In genomic region chr8:106619549-106620245, GRCm38 (mm10) we compare ENCODE assay signal across 8 mouse cellular contexts. TPM values are rescaled to one million over a fixed set of nuclear protein-coding genes. Genes with fewer than 3 reads are reported as not detected.
DNase-seq lines count a peak whose midpoint lies in the region; ATAC-seq and TF ChIP-seq lines count a peak whose summit lies in the region.

No protein-coding gene starts in this region.

- H3K27ac ChIP-seq in embryonic facial prominence, embryonic 12.5 days = peak overlapping the region; percentile 32; the same call in 1 of the 2 replicates
- peak overlapping the region; percentile 81 for H3K27ac ChIP-seq in liver, adult 2 months (replicated peaks; ENCODE audit: insufficient read depth, low read depth, low read length)
- H3K27ac ChIP-seq in stomach, embryonic 15.5 days = peak overlapping the region; percentile 77

- H3K79me2 ChIP-seq in liver, adult 2 months (ENCODE audit: control insufficient read depth, insufficient read depth, low read length) = peaks cover 3% of the 10 kb centered on the region; the same call in 1 of the 2 replicates

- no peaks in the 10 kb centered on the region for H3K27me3 ChIP-seq in embryonic facial prominence, embryonic 12.5 days
- H3K27me3 ChIP-seq in liver, adult 2 months (ENCODE audit: control insufficient read depth, insufficient read depth, low read length) = no peaks in the 10 kb centered on the region
- H3K27me3 ChIP-seq in stomach, embryonic 15.5 days (replicated peaks) = no peaks in the 10 kb centered on the region

- intact Hi-C loops in heart, postnatal 36 days (cut with DNase I) = no loop called here

- peaks cover 10% of the 10 kb centered on the region; the same call in 1 of the 2 replicates for H3K4me1 ChIP-seq in embryonic facial prominence, embryonic 12.5 days
- H3K4me1 ChIP-seq in liver, adult 2 months (ENCODE audit: control insufficient read depth, insufficient read depth, low read length) = peaks cover 12% of the 10 kb centered on the region; the same call in 1 of the 2 replicates
- peaks cover 33% of the 10 kb centered on the region for H3K4me1 ChIP-seq in stomach, embryonic 15.5 days

- H3K9me3 ChIP-seq in embryonic facial prominence, embryonic 12.5 days = no peaks in the 10 kb centered on the region
- H3K9me3 ChIP-seq in stomach, embryonic 15.5 days = no peaks in the 10 kb centered on the region

- no peak overlapping the region for H3K9ac ChIP-seq in embryonic facial prominence, embryonic 12.5 days
- H3K9ac ChIP-seq in liver, adult 2 months (ENCODE audit: low read depth, low read length) = peak overlapping the region; percentile 36
- no peak overlapping the region for H3K9ac ChIP-seq in stomach, embryonic 15.5 days

- peak; percentile 64; the same call in 1 of the 2 replicates for ATAC-seq in embryonic facial prominence, embryonic 12.5 days (ENCODE audit: insufficient number of reproducible peaks, insufficient read depth, low FRiP score, low TSS enrichment)
- ATAC-seq in stomach, embryonic 15.5 days (ENCODE audit: insufficient read depth, low FRiP score, low read depth) = peak; percentile 75

- no peak for TF ChIP-seq POLR2A in liver, adult 2 months (IDR thresholded peaks at IDR 0.05; ENCODE audit: extremely low read depth, insufficient read depth, low read length)

- no peak overlapping the region for H3K4me2 ChIP-seq in embryonic facial prominence, embryonic 12.5 days (replicated peaks)
- peak overlapping the region; percentile 29; the same call in 1 of the 2 replicates for H3K4me2 ChIP-seq in stomach, embryonic 15.5 days

- WGBS in embryonic facial prominence, embryonic 12.5 days = 32% methylated on average over 9 of the region's 9 CpGs
- WGBS in liver, adult 2 months = 38% methylated on average over 9 of the region's 9 CpGs
- 42% methylated on average over 9 of the region's 9 CpGs for WGBS in stomach, embryonic 15.5 days

- H3K4me3 ChIP-seq in embryonic facial prominence, embryonic 12.5 days = no peak overlapping the region
- peak overlapping the region; percentile 26; the same call in 1 of the 2 replicates for H3K4me3 ChIP-seq in liver, adult 2 months (ENCODE audit: insufficient read depth, low read depth, low read length)
- H3K4me3 ChIP-seq in stomach, embryonic 15.5 days (replicated peaks) = no peak overlapping the region

- DNase-seq in ovary, adult 18-20 months (ENCODE audit: low spot score) = peak; percentile 38
- DNase-seq in ovary, postnatal 10 days (ENCODE audit: low spot score) = no peak
- peak; percentile 12 to 22 for DNase-seq in heart, postnatal 36 days
- DNase-seq in liver, adult 2 months (ENCODE audit: extremely low read depth, low read depth, low spot score) = peak; percentile 21
- DNase-seq in thymus, postnatal 0 days (ENCODE audit: low spot score) = no peak
- DNase-seq in spleen, adult 18-20 months = no peak

- no peak for TF ChIP-seq CTCF in liver, adult 2 months (IDR thresholded peaks at IDR 0.05; ENCODE audit: low read depth, low read length)

- no peaks in the 10 kb centered on the region for H3K36me3 ChIP-seq in embryonic facial prominence, embryonic 12.5 days
- no peaks in the 10 kb centered on the region for H3K36me3 ChIP-seq in liver, adult 2 months (ENCODE audit: control insufficient read depth, insufficient read depth, low read length)
- H3K36me3 ChIP-seq in stomach, embryonic 15.5 days = no peaks in the 10 kb centered on the region

RNA-seq across cellular contexts. Expression of gene Cdh1, which starts 16.5 kb away (rescaled TPM):
- polyA plus RNA-seq in embryonic facial prominence, embryonic 12.5 days (2016; fragmentation: Nextera tagmentation; extraction: Ambion mirVana) = 26.4 and 26.6 TPM in 2 replicates
- total RNA-seq in heart, postnatal 36 days (2021) = not detected
- 17.5 and 29.9 TPM in 2 replicates for total RNA-seq in liver, adult 2 months (2014; rRNA removed)
- 8.8 and 19.8 TPM in 2 replicates for polyA plus RNA-seq in liver, adult 2 months (2012; rRNA removed)
- polyA plus RNA-seq in stomach, embryonic 15.5 days (2015; fragmentation: Nextera tagmentation; extraction: Ambion mirVana) = 163 and 189 TPM in 2 replicates
- polyA plus RNA-seq in thymus, postnatal 0 days (2015; fragmentation: Nextera tagmentation; extraction: Ambion mirVana) = 22.8 and 25.7 TPM in 2 replicates

RNA-seq across cellular contexts. Expression of gene Gm10073, which starts 46.4 kb away (rescaled TPM):
- 5.4 and 6.1 TPM in 2 replicates for polyA plus RNA-seq in embryonic facial prominence, embryonic 12.5 days (2016; fragmentation: Nextera tagmentation; extraction: Ambion mirVana)
- total RNA-seq in heart, postnatal 36 days (2021) = 100 to 1,000 TPM; 105 to 117 TPM
- 11.3 and 12.4 TPM in 2 replicates for total RNA-seq in liver, adult 2 months (2014; rRNA removed)
- polyA plus RNA-seq in liver, adult 2 months (2012; rRNA removed) = 64.6 and 78.5 TPM in 2 replicates
- 11.0 and 48.1 TPM in 2 replicates for polyA plus RNA-seq in stomach, embryonic 15.5 days (2015; fragmentation: Nextera tagmentation; extraction: Ambion mirVana)
- 11.8 and 15.3 TPM in 2 replicates for polyA plus RNA-seq in thymus, postnatal 0 days (2015; fragmentation: Nextera tagmentation; extraction: Ambion mirVana)

Comparison
In these comparisons a context has a peak if more than half of its experiments do, and no peak if none do; other contexts are left out.
1. DNase-seq: peak in ovary, adult 18-20 months (single experiment), heart, postnatal 36 days (2 of 2) and liver, adult 2 months (single experiment); none in ovary, postnatal 10 days (single experiment), thymus, postnatal 0 days (single experiment) and spleen, adult 18-20 months (0 of 2).
2. Peak in every context shown above with its lines, with median percentiles within 50 percentile points of each other: H3K27ac ChIP-seq.